13 mouse cellular contexts compared by ENCODE assay signal in genomic region chr6:87281771-87282170, GRCm38 (mm10). TPM values are rescaled to one million over a fixed set of nuclear protein-coding genes. Genes with fewer than 3 reads are reported as not detected.
DNase-seq lines count a peak whose midpoint lies in the region; ATAC-seq and TF ChIP-seq lines count a peak whose summit lies in the region.
"Had no signal": no experiment of that assay in that cellular context is flagged by ENCODE, and none has a peak within 500 bp of the region (broad histone marks: within the 10 kb centered on the region; RNA-seq: fewer than 3 reads in every experiment).

No protein-coding gene starts in this region.

- no peak overlapping the region for H3K4me2 ChIP-seq in heart, embryonic 15.5 days
- no peak overlapping the region for H3K4me2 ChIP-seq in liver, embryonic 14.5 days (ENCODE audit: low read depth)
- H3K4me2 ChIP-seq in liver, embryonic 12.5 days, result no peak overlapping the region
- H3K4me2 ChIP-seq: forebrain, embryonic 13.5 days; neural tube, embryonic 12.5 days had no signal

- DNase-seq in heart, postnatal 4 days, result no peak
- no peak for DNase-seq in liver, embryonic 14.5 days (ENCODE audit: low read depth in 3 of 3, low spot score in 3 of 3)
- DNase-seq in thymus, postnatal 25 days, result peak; percentile 6
- DNase-seq in thymus, postnatal 4 days, result no peak
- no peak for DNase-seq in urinary bladder, postnatal 10 days (ENCODE audit: low spot score)
- no peak for DNase-seq in urinary bladder, postnatal 36 days (ENCODE audit: low spot score in 2 of 2)
- DNase-seq: cerebellum, adult 2 months; layer of hippocampus, postnatal 36 days had no signal

- no peak for ATAC-seq in heart, embryonic 15.5 days (replicated peaks; ENCODE audit: insufficient number of reproducible peaks, insufficient read depth, low FRiP score, low read depth)
- no peak for ATAC-seq in liver, embryonic 14.5 days (ENCODE audit: insufficient read depth)
- no peak for ATAC-seq in liver, embryonic 12.5 days
- ATAC-seq: forebrain, embryonic 13.5 days had no signal

- peak; percentile 36; the same call in 1 of the 2 replicates for TF ChIP-seq CTCF in liver, embryonic 14.5 days (IDR thresholded peaks at IDR 0.05; ENCODE audit: low read depth)

- peaks cover 35% of the 10 kb centered on the region for H3K4me1 ChIP-seq in heart, embryonic 15.5 days (replicated peaks)
- H3K4me1 ChIP-seq in liver, embryonic 14.5 days (replicated peaks; ENCODE audit: control insufficient read depth in 2 of 2, insufficient read depth in 2 of 2, low read length in 1 of 2), result peaks cover 0 to 9% of the 10 kb centered on the region in 2 experiments; a peak in 2 of 4 replicates
- H3K4me1 ChIP-seq in liver, embryonic 12.5 days, result peaks cover 12% of the 10 kb centered on the region

- H3K27me3 ChIP-seq in heart, embryonic 15.5 days, result no peaks in the 10 kb centered on the region
- H3K27me3 ChIP-seq in liver, embryonic 14.5 days (ENCODE audit: control insufficient read depth, insufficient read depth, low read length), result no peaks in the 10 kb centered on the region
- H3K27me3 ChIP-seq in liver, embryonic 12.5 days (replicated peaks), result no peaks in the 10 kb centered on the region
- H3K27me3 ChIP-seq: forebrain, embryonic 13.5 days; neural tube, embryonic 12.5 days had no signal

- no peaks in the 10 kb centered on the region for H3K9me3 ChIP-seq in heart, embryonic 15.5 days (replicated peaks)
- no peaks in the 10 kb centered on the region for H3K9me3 ChIP-seq in liver, embryonic 14.5 days (ENCODE audit: control insufficient read depth, low read length)
- no peaks in the 10 kb centered on the region for H3K9me3 ChIP-seq in liver, embryonic 12.5 days (replicated peaks)
- H3K9me3 ChIP-seq: forebrain, embryonic 13.5 days; midbrain, embryonic 10.5 days; neural tube, embryonic 12.5 days had no signal

- 78% methylated on average over 4 of the region's 4 CpGs for WGBS in heart, embryonic 15.5 days
- WGBS in liver, embryonic 14.5 days (ENCODE audit: insufficient replicate concordance), result 70% methylated on average over 4 of the region's 4 CpGs
- 73% methylated on average over 4 of the region's 4 CpGs for WGBS in liver, embryonic 12.5 days (ENCODE audit: insufficient replicate concordance)

- no peak overlapping the region for H3K9ac ChIP-seq in heart, embryonic 15.5 days
- H3K9ac ChIP-seq in liver, embryonic 14.5 days (replicated peaks), result no peak overlapping the region
- no peak overlapping the region for H3K9ac ChIP-seq in liver, embryonic 12.5 days
- H3K9ac ChIP-seq: forebrain, embryonic 13.5 days; neural tube, embryonic 12.5 days had no signal

- peak overlapping the region; percentile 69 for H3K27ac ChIP-seq in heart, embryonic 15.5 days
- no peak overlapping the region for H3K27ac ChIP-seq in liver, embryonic 14.5 days
- no peak overlapping the region for H3K27ac ChIP-seq in liver, embryonic 12.5 days
- H3K27ac ChIP-seq: forebrain, embryonic 13.5 days; midbrain, embryonic 10.5 days; neural tube, embryonic 12.5 days had no signal

- no peaks in the 10 kb centered on the region for H3K36me3 ChIP-seq in heart, embryonic 15.5 days
- no peaks in the 10 kb centered on the region for H3K36me3 ChIP-seq in liver, embryonic 14.5 days (replicated peaks; ENCODE audit: control insufficient read depth, insufficient read depth, low read depth)
- no peaks in the 10 kb centered on the region for H3K36me3 ChIP-seq in liver, embryonic 12.5 days

- TF ChIP-seq EP300 in liver, embryonic 14.5 days (IDR thresholded peaks at IDR 0.05; ENCODE audit: low read depth), result no peak

- no peak overlapping the region for H3K4me3 ChIP-seq in heart, embryonic 15.5 days
- H3K4me3 ChIP-seq in liver, embryonic 14.5 days (ENCODE audit: insufficient read depth in 1 of 2, low read depth in 2 of 2, low read length in 2 of 2), result no peak overlapping the region
- H3K4me3 ChIP-seq in liver, embryonic 12.5 days, result no peak overlapping the region
- H3K4me3 ChIP-seq: forebrain, embryonic 13.5 days; midbrain, embryonic 10.5 days; neural tube, embryonic 12.5 days had no signal

RNA-seq across cellular contexts. Expression of gene Antxr1, which starts 53.9 kb away (rescaled TPM):
- 5.0 and 7.4 TPM in 2 replicates for polyA plus RNA-seq in heart, embryonic 15.5 days (2015; fragmentation: Nextera tagmentation; extraction: Ambion mirVana)
- 10 to 100 TPM; 32.9 to 34.0 TPM for total RNA-seq in heart, postnatal 4 days (2021)
- polyA plus RNA-seq in liver, embryonic 14.5 days (2012; rRNA removed), result 0.42 and 0.75 TPM in 2 replicates
- 0.27 and 0.40 TPM in 2 replicates for polyA plus RNA-seq in liver, embryonic 14.5 days (2014; fragmentation: Nextera tagmentation; extraction: Ambion mirVana)
- 0.64 and 0.93 TPM in 2 replicates for polyA plus RNA-seq in liver, embryonic 12.5 days (2016; fragmentation: Nextera tagmentation; extraction: Ambion mirVana)
